In the genomic region with DNA sequence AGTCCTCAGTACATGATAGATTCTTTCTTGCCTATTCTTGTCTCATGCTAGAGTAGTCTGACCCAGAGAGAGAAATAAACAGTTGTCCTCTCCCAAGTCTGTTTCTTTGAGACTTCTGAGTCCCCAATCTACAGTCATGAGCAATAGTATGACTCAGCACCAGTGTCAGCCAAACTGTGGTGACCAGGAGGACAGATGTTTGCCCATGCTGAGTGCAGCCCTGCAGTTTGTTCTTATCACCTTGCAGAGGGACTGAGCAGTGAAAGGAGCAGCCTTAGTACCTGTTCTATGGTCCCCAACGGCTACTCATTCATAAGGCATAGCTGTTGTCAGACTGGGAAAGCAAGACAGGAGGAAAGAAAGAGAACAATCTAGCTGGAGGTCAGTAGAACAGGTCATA, we compare ENCODE assay signal across 20 mouse cellular contexts.
A peak's percentile ranks its signal among the peaks of the same experiment; 100 is the strongest.
DNase-seq lines count a peak whose midpoint lies in the region; ATAC-seq lines count a peak whose summit lies in the region.
"Had no signal": no experiment of that assay in that cellular context is flagged by ENCODE, and none has a peak within 500 bp of the region (broad histone marks: within the 10 kb centered on the region; RNA-seq: fewer than 3 reads in every experiment).

No protein-coding gene starts in this region.

- H3K4me3 ChIP-seq in liver, embryonic 11.5 days (ENCODE audit: low read depth, low read length): no peak overlapping the region
- H3K4me3 ChIP-seq: embryonic facial prominence, embryonic 12.5 days; heart, embryonic 10.5 days; kidney, embryonic 15.5 days; midbrain, embryonic 12.5 days; neural tube, embryonic 15.5 days had no signal

- H3K27ac ChIP-seq in liver, embryonic 11.5 days (ENCODE audit: low read depth, low read length): no peak overlapping the region
- H3K27ac ChIP-seq: embryonic facial prominence, embryonic 12.5 days; heart, embryonic 10.5 days; kidney, embryonic 15.5 days; midbrain, embryonic 12.5 days; neural tube, embryonic 15.5 days had no signal

- no peaks in the 10 kb centered on the region for H3K36me3 ChIP-seq in liver, embryonic 11.5 days (ENCODE audit: control insufficient read depth, insufficient read depth, low read length)
- H3K36me3 ChIP-seq: embryonic facial prominence, embryonic 12.5 days; heart, embryonic 10.5 days; kidney, embryonic 15.5 days; midbrain, embryonic 12.5 days; neural tube, embryonic 15.5 days had no signal

- H3K9ac ChIP-seq in liver, embryonic 11.5 days (ENCODE audit: low read depth, low read length): no peak overlapping the region
- H3K9ac ChIP-seq: embryonic facial prominence, embryonic 12.5 days; forebrain, postnatal 0 days; kidney, embryonic 15.5 days; midbrain, embryonic 12.5 days; neural tube, embryonic 15.5 days had no signal

- ATAC-seq in liver, embryonic 11.5 days (replicated peaks; ENCODE audit: low FRiP score): peak; percentile 51; the same call in 1 of the 2 replicates
- ATAC-seq in common myeloid progenitor, adult 5-6 weeks (replicated peaks; ENCODE audit: low read depth, poor library complexity, severe bottlenecking): peak; percentile 54
- ATAC-seq in megakaryocyte-erythroid progenitor cell, adult 5-6 weeks (replicated peaks; ENCODE audit: low FRiP score, low TSS enrichment, poor library complexity, severe bottlenecking): peak; percentile 57
- ATAC-seq: forebrain, postnatal 0 days; intestine, postnatal 0 days had no signal

- H3K4me1 ChIP-seq in liver, embryonic 11.5 days (replicated peaks; ENCODE audit: control insufficient read depth, insufficient read depth, low read length): no peaks in the 10 kb centered on the region
- H3K4me1 ChIP-seq: embryonic facial prominence, embryonic 12.5 days; heart, embryonic 10.5 days; kidney, embryonic 15.5 days; midbrain, embryonic 12.5 days; neural tube, embryonic 15.5 days had no signal

- no peak for DNase-seq in liver, embryonic 11.5 days (ENCODE audit: low spot score)
- DNase-seq in liver: no peak
- DNase-seq in adrenal gland, adult 8-10 months: peak; percentile 13
- no peak for DNase-seq in kidney, adult 9 months
- DNase-seq in right cerebral cortex, adult 18-20 months: no peak
- DNase-seq: cerebellum, adult 18-20 months; cerebellum, postnatal 14 days; forebrain, postnatal 0 days; heart, postnatal 4 days; kidney, postnatal 36 days; layer of hippocampus, adult 9-11 months; lung, postnatal 4 days had no signal

- H3K27me3 ChIP-seq in liver, embryonic 11.5 days (replicated peaks; ENCODE audit: control insufficient read depth, insufficient read depth, low read length): no peaks in the 10 kb centered on the region
- H3K27me3 ChIP-seq: embryonic facial prominence, embryonic 12.5 days; midbrain, embryonic 12.5 days; neural tube, embryonic 15.5 days had no signal

- H3K9me3 ChIP-seq in liver, embryonic 11.5 days (ENCODE audit: control insufficient read depth, low read length): no peaks in the 10 kb centered on the region
- H3K9me3 ChIP-seq: embryonic facial prominence, embryonic 12.5 days; heart, embryonic 10.5 days; kidney, embryonic 15.5 days; midbrain, embryonic 12.5 days; neural tube, embryonic 15.5 days had no signal

- WGBS in liver, embryonic 11.5 days: 59% methylated on average over 1 of the region's 1 CpGs

- H3K4me2 ChIP-seq in liver, embryonic 11.5 days: no peak overlapping the region
- H3K4me2 ChIP-seq: embryonic facial prominence, embryonic 12.5 days; kidney, embryonic 15.5 days; midbrain, embryonic 12.5 days; neural tube, embryonic 15.5 days had no signal
